ENCODE assay signal across 24 mouse cellular contexts in genomic region chr1:28563894-28564293, GRCm38 (mm10).
"Had no signal": no experiment of that assay in that cellular context is flagged by ENCODE, and none has a peak within 500 bp of the region (broad histone marks: within the 10 kb centered on the region; RNA-seq: fewer than 3 reads in every experiment).

No protein-coding gene starts in this region.

- H3K4me2 ChIP-seq: heart, embryonic 13.5 days; heart, embryonic 15.5 days; hindbrain, embryonic 13.5 days; hindbrain, embryonic 15.5 days; limb, embryonic 12.5 days; liver, embryonic 11.5 days; liver, embryonic 13.5 days had no signal

- DNase-seq: gastrocnemius, postnatal 14 days; gastrocnemius, postnatal 36 days; heart, adult 18-20 months; heart, postnatal 14 days; heart, postnatal 36 days; kidney, adult 11 months; kidney, adult 2 months; kidney, postnatal 10 days; kidney, postnatal 25 days; kidney, postnatal 4 days; liver; liver, embryonic 13.5 days had no signal

- H3K27ac ChIP-seq: heart, embryonic 10.5 days; heart, embryonic 13.5 days; heart, embryonic 15.5 days; hindbrain, embryonic 13.5 days; hindbrain, embryonic 15.5 days; hindbrain, postnatal 0 days; layer of hippocampus, adult 2 months; left cerebral cortex, adult 2 months; limb, embryonic 10.5 days; limb, embryonic 12.5 days; liver, embryonic 13.5 days had no signal

- H3K9ac ChIP-seq: heart, embryonic 13.5 days; heart, embryonic 15.5 days; hindbrain, embryonic 13.5 days; hindbrain, embryonic 15.5 days; limb, embryonic 12.5 days; liver, embryonic 13.5 days had no signal

- H3K9me3 ChIP-seq: heart, embryonic 10.5 days; heart, embryonic 13.5 days; heart, embryonic 15.5 days; hindbrain, embryonic 13.5 days; hindbrain, embryonic 15.5 days; limb, embryonic 10.5 days; limb, embryonic 12.5 days; liver, embryonic 13.5 days had no signal

- H3K36me3 ChIP-seq: heart, embryonic 10.5 days; heart, embryonic 13.5 days; heart, embryonic 15.5 days; hindbrain, embryonic 13.5 days; hindbrain, embryonic 15.5 days; limb, embryonic 10.5 days; limb, embryonic 12.5 days; liver, embryonic 13.5 days had no signal

- H3K4me3 ChIP-seq: heart, embryonic 10.5 days; heart, embryonic 13.5 days; heart, embryonic 15.5 days; hindbrain, embryonic 13.5 days; hindbrain, embryonic 15.5 days; layer of hippocampus, adult 2 months; left cerebral cortex, adult 2 months; limb, embryonic 10.5 days; limb, embryonic 12.5 days; liver, embryonic 13.5 days had no signal

- ATAC-seq: hindbrain, postnatal 0 days; intestine, embryonic 16.5 days had no signal

- H3K4me1 ChIP-seq: heart, embryonic 15.5 days; hindbrain, embryonic 13.5 days; hindbrain, embryonic 15.5 days; limb, embryonic 12.5 days; liver, embryonic 13.5 days had no signal

- H3K27me3 ChIP-seq: heart, embryonic 13.5 days; heart, embryonic 15.5 days; hindbrain, embryonic 13.5 days; hindbrain, embryonic 15.5 days; limb, embryonic 12.5 days; liver, embryonic 13.5 days had no signal
